Comparison of ENCODE assay signal across 33 mouse cellular contexts in genomic region chr9:65394360-65394759, GRCm38 (mm10). TPM values are rescaled to one million over a fixed set of nuclear protein-coding genes. Genes with fewer than 3 reads are reported as not detected.
DNase-seq lines count a peak whose midpoint lies in the region; ATAC-seq and TF ChIP-seq lines count a peak whose summit lies in the region.
"Had no signal": no experiment of that assay in that cellular context is flagged by ENCODE, and none has a peak within 500 bp of the region (broad histone marks: within the 10 kb centered on the region; RNA-seq: fewer than 3 reads in every experiment).

No protein-coding gene starts in this region.

- no peak overlapping the region for H3K4me2 ChIP-seq in hindbrain, embryonic 14.5 days (replicated peaks)
- H3K4me2 ChIP-seq in lung, postnatal 0 days (replicated peaks; ENCODE audit: low read depth, low read length), result no peak overlapping the region
- H3K4me2 ChIP-seq in forebrain, embryonic 13.5 days, result no peak overlapping the region
- H3K4me2 ChIP-seq: embryonic facial prominence, embryonic 15.5 days; forebrain, embryonic 15.5 days; limb, embryonic 12.5 days; liver, embryonic 11.5 days; midbrain, embryonic 15.5 days; neural tube, embryonic 12.5 days had no signal

- no peak overlapping the region for H3K4me3 ChIP-seq in hindbrain, embryonic 10.5 days
- no peak overlapping the region for H3K4me3 ChIP-seq in hindbrain, embryonic 14.5 days (replicated peaks; ENCODE audit: low read length)
- no peak overlapping the region for H3K4me3 ChIP-seq in lung, postnatal 0 days (ENCODE audit: low read depth, low read length)
- no peak overlapping the region for H3K4me3 ChIP-seq in forebrain, embryonic 13.5 days
- H3K4me3 ChIP-seq: embryonic facial prominence, embryonic 15.5 days; forebrain, embryonic 15.5 days; layer of hippocampus, adult 2 months; limb, embryonic 12.5 days; megakaryocyte, embryonic 14.5 days; midbrain, embryonic 15.5 days; neural tube, embryonic 12.5 days had no signal

- intact Hi-C loops in gastrocnemius, postnatal 14 days (cut with DNase I; ENCODE audit: low total_unique reads), result loop anchor here (5.0 kb wide), 1 partner anchor 38 kb away; no protein-coding TSS in a partner anchor

- 59% methylated on average over 2 of the region's 2 CpGs for WGBS in hindbrain, embryonic 10.5 days
- 69% methylated on average over 2 of the region's 2 CpGs for WGBS in hindbrain, embryonic 14.5 days
- 57% methylated on average over 2 of the region's 2 CpGs for WGBS in lung, postnatal 0 days
- 72% methylated on average over 2 of the region's 2 CpGs for WGBS in forebrain, embryonic 13.5 days

- TF ChIP-seq CTCF in lung, postnatal 0 days (IDR thresholded peaks at IDR 0.05), result no peak

- H3K9ac ChIP-seq in hindbrain, embryonic 14.5 days, result no peak overlapping the region
- no peak overlapping the region for H3K9ac ChIP-seq in lung, postnatal 0 days (replicated peaks; ENCODE audit: low read depth)
- H3K9ac ChIP-seq in forebrain, embryonic 13.5 days, result no peak overlapping the region
- H3K9ac ChIP-seq: embryonic facial prominence, embryonic 15.5 days; forebrain, embryonic 15.5 days; limb, embryonic 12.5 days; liver, postnatal 0 days; midbrain, embryonic 15.5 days; neural tube, embryonic 12.5 days had no signal

- no peaks in the 10 kb centered on the region for H3K9me3 ChIP-seq in hindbrain, embryonic 10.5 days
- no peaks in the 10 kb centered on the region for H3K9me3 ChIP-seq in hindbrain, embryonic 14.5 days (ENCODE audit: control insufficient read depth, low read length)
- H3K9me3 ChIP-seq in lung, postnatal 0 days (ENCODE audit: low read length), result no peaks in the 10 kb centered on the region
- H3K9me3 ChIP-seq in forebrain, embryonic 13.5 days (replicated peaks), result no peaks in the 10 kb centered on the region
- H3K9me3 ChIP-seq: embryonic facial prominence, embryonic 15.5 days; forebrain, embryonic 15.5 days; limb, embryonic 12.5 days; neural tube, embryonic 12.5 days had no signal

- no peaks in the 10 kb centered on the region for H3K36me3 ChIP-seq in hindbrain, embryonic 10.5 days
- H3K36me3 ChIP-seq in hindbrain, embryonic 14.5 days (replicated peaks; ENCODE audit: control insufficient read depth, insufficient read depth), result no peaks in the 10 kb centered on the region
- H3K36me3 ChIP-seq in lung, postnatal 0 days (ENCODE audit: insufficient read depth, low read length), result no peaks in the 10 kb centered on the region
- no peaks in the 10 kb centered on the region for H3K36me3 ChIP-seq in forebrain, embryonic 13.5 days (ENCODE audit: poor library complexity, severe bottlenecking)
- H3K36me3 ChIP-seq: embryonic facial prominence, embryonic 15.5 days; forebrain, embryonic 15.5 days; limb, embryonic 12.5 days; midbrain, embryonic 15.5 days; neural tube, embryonic 12.5 days had no signal

- DNase-seq in gastrocnemius, postnatal 14 days, result peak; percentile 34
- no peak for DNase-seq in gastrocnemius, adult 18-20 months (ENCODE audit: low spot score)
- DNase-seq in hindbrain, embryonic 10.5 days (ENCODE audit: low spot score), result no peak
- no peak for DNase-seq in hindbrain, embryonic 14.5 days (ENCODE audit: low spot score)
- no peak for DNase-seq in lung, postnatal 0 days (ENCODE audit: low spot score)
- no peak for DNase-seq in lung, postnatal 14 days
- DNase-seq in lung, postnatal 10 days, result peak; percentile 48
- DNase-seq: adrenal gland, postnatal 25 days; cerebellum, adult 11 months; cerebellum, adult 9-11 months; kidney, adult 2 months; kidney, postnatal 25 days; layer of hippocampus, postnatal 36 days; liver, postnatal 0 days; right cerebral cortex, postnatal 14 days; thymus, adult 18-20 months; thymus, postnatal 36 days had no signal

- TF ChIP-seq EP300 in lung, postnatal 0 days (IDR thresholded peaks at IDR 0.05), result no peak

- 0 out of 2 replicates have a peak overlapping the region, but pooled peaks have one; percentile 23 for H3K27ac ChIP-seq in hindbrain, embryonic 10.5 days
- no peak overlapping the region for H3K27ac ChIP-seq in hindbrain, embryonic 14.5 days
- H3K27ac ChIP-seq in lung, postnatal 0 days (ENCODE audit: low read length), result peak overlapping the region; percentile 35; the same call in 1 of the 2 replicates
- no peak overlapping the region for H3K27ac ChIP-seq in forebrain, embryonic 13.5 days
- H3K27ac ChIP-seq: embryonic facial prominence, embryonic 15.5 days; forebrain, embryonic 15.5 days; hindbrain, postnatal 0 days; layer of hippocampus, adult 2 months; limb, embryonic 12.5 days; midbrain, embryonic 15.5 days; neural tube, embryonic 12.5 days had no signal

- no peak; the same call in 1 of the 2 replicates for ATAC-seq in hindbrain, embryonic 14.5 days (ENCODE audit: low FRiP score)
- ATAC-seq in lung, postnatal 0 days, result peak; percentile 21
- ATAC-seq in forebrain, embryonic 13.5 days, result no peak
- ATAC-seq: forebrain, embryonic 15.5 days; hindbrain, postnatal 0 days; liver, postnatal 0 days; midbrain, embryonic 15.5 days had no signal

- peaks cover 35% of the 10 kb centered on the region for H3K4me1 ChIP-seq in hindbrain, embryonic 10.5 days (replicated peaks)
- peaks cover 8% of the 10 kb centered on the region for H3K4me1 ChIP-seq in hindbrain, embryonic 14.5 days (replicated peaks; ENCODE audit: control insufficient read depth, insufficient read depth, low read length)
- peaks cover 9% of the 10 kb centered on the region; the same call in 1 of the 2 replicates for H3K4me1 ChIP-seq in lung, postnatal 0 days (ENCODE audit: insufficient read depth, low read depth, low read length)
- peaks cover 19% of the 10 kb centered on the region for H3K4me1 ChIP-seq in forebrain, embryonic 13.5 days

- peaks cover 71% of the 10 kb centered on the region for H3K27me3 ChIP-seq in hindbrain, embryonic 10.5 days (ENCODE audit: insufficient read depth, poor library complexity, severe bottlenecking)
- peaks cover 32% of the 10 kb centered on the region for H3K27me3 ChIP-seq in hindbrain, embryonic 14.5 days (ENCODE audit: control insufficient read depth, insufficient read depth, low read length)
- peaks cover 11% of the 10 kb centered on the region for H3K27me3 ChIP-seq in lung, postnatal 0 days (replicated peaks; ENCODE audit: insufficient read depth, low read length)
- H3K27me3 ChIP-seq in forebrain, embryonic 13.5 days, result peaks cover 47% of the 10 kb centered on the region

RNA-seq across cellular contexts. Expression of gene Kbtbd13, which starts 2.9 kb away (rescaled TPM):
- 10 to 100 TPM in 1 of 2 experiments, 1 to 10 TPM in 1; 5.5 to 10.2 TPM for total RNA-seq in gastrocnemius, postnatal 14 days (2021)
- total RNA-seq in gastrocnemius, adult 18-20 months (2021), result 10 to 100 TPM; 10.7 to 11.6 TPM
- 0.80 and 0.85 TPM in 2 replicates for polyA plus RNA-seq in hindbrain, embryonic 10.5 days (2016; fragmentation: Nextera tagmentation; extraction: Ambion mirVana)
- 0.52 and 0.70 TPM in 2 replicates for polyA plus RNA-seq in hindbrain, embryonic 14.5 days (2014; fragmentation: Nextera tagmentation; extraction: Ambion mirVana)
- polyA plus RNA-seq in lung, postnatal 0 days (2015; fragmentation: Nextera tagmentation; extraction: Ambion mirVana), result 2.4 and 2.9 TPM in 2 replicates
- polyA plus RNA-seq in forebrain, embryonic 13.5 days (2015; fragmentation: Nextera tagmentation; extraction: Ambion mirVana), result 0.50 and 0.70 TPM in 2 replicates

RNA-seq across cellular contexts. Expression of gene Rasl12, which starts 3.9 kb away (rescaled TPM):
- total RNA-seq in gastrocnemius, postnatal 14 days (2021), result 1 to 10 TPM; 6.7 to 7.7 TPM
- total RNA-seq in gastrocnemius, adult 18-20 months (2021), result 1 to 10 TPM; 2.5 to 3.7 TPM
- 6.3 and 7.8 TPM in 2 replicates for polyA plus RNA-seq in hindbrain, embryonic 10.5 days (2016; fragmentation: Nextera tagmentation; extraction: Ambion mirVana)
- 7.6 and 7.9 TPM in 2 replicates for polyA plus RNA-seq in hindbrain, embryonic 14.5 days (2014; fragmentation: Nextera tagmentation; extraction: Ambion mirVana)
- 73.2 and 84.4 TPM in 2 replicates for polyA plus RNA-seq in lung, postnatal 0 days (2015; fragmentation: Nextera tagmentation; extraction: Ambion mirVana)
- 6.3 and 6.5 TPM in 2 replicates for polyA plus RNA-seq in forebrain, embryonic 13.5 days (2015; fragmentation: Nextera tagmentation; extraction: Ambion mirVana)

RNA-seq across cellular contexts. Expression of gene Slc51b, which starts 28.4 kb away (rescaled TPM):
- not detected for total RNA-seq in gastrocnemius, postnatal 14 days (2021)
- total RNA-seq in gastrocnemius, adult 18-20 months (2021), result not detected
- polyA plus RNA-seq in hindbrain, embryonic 10.5 days (2016; fragmentation: Nextera tagmentation; extraction: Ambion mirVana), result not detected in 2 replicates
- not detected in 2 replicates for polyA plus RNA-seq in hindbrain, embryonic 14.5 days (2014; fragmentation: Nextera tagmentation; extraction: Ambion mirVana)
- polyA plus RNA-seq in lung, postnatal 0 days (2015; fragmentation: Nextera tagmentation; extraction: Ambion mirVana), result not detected in 2 replicates
- not detected in 2 replicates for polyA plus RNA-seq in forebrain, embryonic 13.5 days (2015; fragmentation: Nextera tagmentation; extraction: Ambion mirVana)
- total RNA-seq: adrenal gland, postnatal 25 days; common myeloid progenitor, adult 5-6 weeks; hematopoietic stem cell, adult 5-6 weeks; hindbrain, postnatal 0 days; layer of hippocampus, adult 2 months; layer of hippocampus, postnatal 36 days; left cerebral cortex, postnatal 10 days had no signal
- polyA plus RNA-seq: brain, embryonic 14.5 days; embryonic facial prominence, embryonic 15.5 days; forebrain, embryonic 15.5 days; gonadal fat pad, adult 2 months; heart, embryonic 14.5 days; hindbrain, postnatal 0 days; limb, embryonic 12.5 days; liver, embryonic 11.5 days; midbrain, embryonic 15.5 days; neural tube, embryonic 12.5 days had no signal

RNA-seq across cellular contexts. Expression of gene Ubap1l, which starts 33.5 kb away (rescaled TPM):
- under 1 TPM; 0.14 to 0.38 TPM for total RNA-seq in gastrocnemius, postnatal 14 days (2021)
- total RNA-seq in gastrocnemius, adult 18-20 months (2021), result under 1 TPM; 0.64 to 0.71 TPM
- polyA plus RNA-seq in hindbrain, embryonic 10.5 days (2016; fragmentation: Nextera tagmentation; extraction: Ambion mirVana), result 0.10 and 0.41 TPM in 2 replicates
- polyA plus RNA-seq in hindbrain, embryonic 14.5 days (2014; fragmentation: Nextera tagmentation; extraction: Ambion mirVana), result 2.8 and 4.2 TPM in 2 replicates
- 0.33 and 0.40 TPM in 2 replicates for polyA plus RNA-seq in lung, postnatal 0 days (2015; fragmentation: Nextera tagmentation; extraction: Ambion mirVana)
- polyA plus RNA-seq in forebrain, embryonic 13.5 days (2015; fragmentation: Nextera tagmentation; extraction: Ambion mirVana), result 0.30 and 0.58 TPM in 2 replicates
- total RNA-seq: adrenal gland, postnatal 25 days; common myeloid progenitor, adult 5-6 weeks; hematopoietic stem cell, adult 5-6 weeks had no signal
- polyA plus RNA-seq: embryonic facial prominence, embryonic 15.5 days; heart, embryonic 14.5 days; liver, postnatal 0 days had no signal

RNA-seq across cellular contexts. Expression of gene Mtfmt, which starts 41.2 kb away (rescaled TPM):
- total RNA-seq in gastrocnemius, postnatal 14 days (2021), result 1 to 10 TPM; 4.7 to 5.9 TPM
- 1 to 10 TPM; 4.7 to 6.5 TPM for total RNA-seq in gastrocnemius, adult 18-20 months (2021)
- polyA plus RNA-seq in hindbrain, embryonic 10.5 days (2016; fragmentation: Nextera tagmentation; extraction: Ambion mirVana), result 20.5 TPM in 2 replicates
- polyA plus RNA-seq in hindbrain, embryonic 14.5 days (2014; fragmentation: Nextera tagmentation; extraction: Ambion mirVana), result 22.0 and 23.7 TPM in 2 replicates
- 10.2 and 11.5 TPM in 2 replicates for polyA plus RNA-seq in lung, postnatal 0 days (2015; fragmentation: Nextera tagmentation; extraction: Ambion mirVana)
- polyA plus RNA-seq in forebrain, embryonic 13.5 days (2015; fragmentation: Nextera tagmentation; extraction: Ambion mirVana), result 20.9 and 21.2 TPM in 2 replicates

Comparison
In these comparisons a context has a peak if more than half of its experiments do, and no peak if none do; other contexts are left out.
1. DNase-seq: peak in gastrocnemius, postnatal 14 days (single experiment) and lung, postnatal 10 days (single experiment); none in gastrocnemius, adult 18-20 months (single experiment), hindbrain, embryonic 10.5 days (single experiment), hindbrain, embryonic 14.5 days (single experiment), lung, postnatal 0 days (single experiment) and lung, postnatal 14 days (single experiment).
2. H3K27ac ChIP-seq: peak in hindbrain, embryonic 10.5 days (single experiment) and lung, postnatal 0 days (single experiment); none in hindbrain, embryonic 14.5 days (single experiment) and forebrain, embryonic 13.5 days (single experiment).